Mouse (Mus musculus): ENCODE data around the gene Olfr1361. TPM values are rescaled to one million over a fixed set of nuclear protein-coding genes. Genes with fewer than 3 reads are reported as not detected.
A peak's percentile ranks its signal among the peaks of the same experiment; 100 is the strongest.

The Olfr1361 gene
- total RNA-seq (2022), result not detected

DNA sequence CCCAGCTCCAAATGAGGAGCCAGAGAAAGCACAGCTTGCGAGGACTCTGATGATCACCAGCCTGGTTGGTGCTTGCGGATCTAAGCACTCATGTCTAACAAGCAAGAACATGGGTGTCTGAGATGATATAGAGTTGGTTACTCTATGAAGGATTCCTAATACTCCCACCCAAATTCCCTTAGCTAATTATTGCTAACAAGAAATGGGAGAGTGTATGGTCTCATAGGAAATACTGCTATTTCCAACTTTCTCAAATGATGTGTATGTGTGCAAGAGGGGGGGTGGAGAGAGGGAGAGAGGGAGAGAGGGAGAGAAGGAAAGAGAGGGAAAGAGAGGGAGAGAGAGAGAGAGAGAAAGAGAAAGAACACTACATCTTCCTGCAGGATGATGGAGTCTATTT, at the start of gene Olfr1361:
Gene Olfr1361 (minus strand): TSS at position 101 of the 400 bp plus-strand sequence.
- no peak for DNase-seq (ENCODE audit: low spot score in 2 of 2)

DNA sequence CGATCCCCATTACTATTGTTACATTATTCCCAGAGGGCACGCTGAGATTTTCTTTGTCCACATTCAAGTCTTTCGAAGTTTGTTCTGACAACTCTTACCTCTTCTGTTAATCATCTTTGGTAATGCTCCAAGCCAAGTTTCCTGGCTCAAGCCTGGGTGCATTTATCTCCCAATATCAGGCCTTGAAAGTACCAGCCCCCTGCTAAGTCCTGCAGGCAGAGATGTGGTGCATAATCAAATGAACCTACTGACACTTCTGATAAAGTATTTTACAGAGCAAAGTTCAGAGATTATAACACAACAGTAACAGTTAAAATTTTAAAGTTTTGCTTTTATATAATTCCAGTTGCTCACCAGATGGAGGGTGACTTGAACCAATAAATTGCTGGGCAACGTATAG, 48.5 kb upstream of the Olfr1361 start:
- no peak for DNase-seq (ENCODE audit: low spot score in 2 of 2)

DNA sequence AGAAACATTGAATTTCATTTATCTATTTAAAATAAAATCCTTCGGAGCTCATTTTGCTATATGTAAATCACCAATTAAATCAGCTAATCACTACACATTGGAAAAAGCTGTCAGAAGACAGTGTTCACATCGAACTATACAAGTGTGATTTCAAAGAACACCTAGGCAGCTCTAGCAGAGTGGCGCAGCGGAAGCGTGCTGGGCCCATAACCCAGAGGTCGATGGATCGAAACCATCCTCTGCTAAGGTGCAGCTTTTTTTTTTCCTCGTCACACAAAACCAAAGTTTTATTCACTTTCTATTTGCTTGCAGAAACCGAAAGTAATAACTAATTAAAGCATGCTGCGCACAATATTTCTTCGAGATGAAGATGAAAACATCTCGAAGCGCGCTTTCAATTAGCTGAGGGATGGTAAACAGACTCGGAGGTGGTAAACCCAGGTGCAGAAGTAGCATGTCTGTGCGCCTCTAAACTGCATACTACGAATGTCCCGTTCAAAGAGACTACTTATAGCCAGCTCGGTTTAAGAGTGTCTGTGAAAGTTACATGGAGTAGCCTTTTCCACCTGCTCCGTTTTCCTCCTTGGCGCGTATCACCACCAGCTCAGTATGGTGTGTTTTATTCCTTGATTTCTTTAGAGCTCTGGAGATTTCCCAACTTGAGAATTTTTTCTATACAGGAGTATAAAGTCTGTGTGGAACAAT, 47.8 kb upstream of the Olfr1361 start:
- peak; percentile 46 to 53 for DNase-seq (ENCODE audit: low spot score in 2 of 2)

DNA sequence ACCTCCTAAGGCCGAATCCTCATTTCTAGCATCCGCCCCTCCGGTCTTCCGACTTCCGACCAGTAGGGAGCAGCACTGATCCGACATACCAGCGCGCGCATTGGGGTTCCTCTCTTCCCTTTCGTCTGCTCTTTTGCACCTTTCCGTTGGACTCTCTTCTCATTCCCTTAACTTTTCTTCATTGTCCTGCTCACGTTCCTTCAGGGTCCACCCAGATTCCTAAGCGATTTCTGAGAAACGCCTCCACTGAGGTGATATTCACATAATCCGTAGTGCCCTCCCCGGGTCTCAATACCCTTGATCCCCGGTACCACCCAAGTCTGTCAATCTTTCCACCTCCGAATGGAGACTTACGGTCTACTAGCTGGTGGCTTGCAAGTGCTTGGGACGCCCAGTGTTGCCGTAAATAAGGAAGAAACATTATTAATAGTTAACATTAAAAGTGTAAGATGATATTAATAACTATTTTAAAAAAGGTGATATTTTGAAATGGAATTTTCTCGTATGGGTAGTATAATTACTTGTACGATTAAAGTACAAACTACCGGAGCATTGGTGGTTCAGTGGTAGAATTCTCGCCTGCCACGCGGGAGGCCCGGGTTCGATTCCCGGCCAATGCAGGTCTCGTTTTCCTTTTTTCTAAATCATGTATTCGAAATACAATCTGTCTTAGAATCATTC, 47.0 kb upstream of the Olfr1361 start:
- DNase-seq (ENCODE audit: low spot score in 2 of 2), result peak; percentile 76 to 77

DNA sequence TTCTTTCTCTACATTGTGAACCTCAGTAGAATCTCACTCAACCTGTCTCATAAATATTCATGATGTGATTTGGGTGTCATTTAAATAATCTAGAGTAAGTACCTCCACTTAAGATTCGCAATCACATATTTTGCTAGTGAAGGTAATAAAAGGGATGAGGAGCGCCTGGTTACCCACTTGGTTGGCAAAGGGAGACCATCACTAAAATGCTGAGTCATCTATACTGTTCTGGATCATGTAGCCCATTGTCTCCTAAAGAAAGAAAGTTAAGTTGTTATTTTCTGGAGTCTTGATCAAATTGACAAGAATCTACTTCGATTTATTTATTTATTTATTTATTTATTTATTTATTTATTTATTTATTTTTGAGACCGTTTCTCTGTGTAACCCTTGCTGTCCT, 43.5 kb upstream of the Olfr1361 start:
- DNase-seq (ENCODE audit: low spot score in 2 of 2), result no peak

DNA sequence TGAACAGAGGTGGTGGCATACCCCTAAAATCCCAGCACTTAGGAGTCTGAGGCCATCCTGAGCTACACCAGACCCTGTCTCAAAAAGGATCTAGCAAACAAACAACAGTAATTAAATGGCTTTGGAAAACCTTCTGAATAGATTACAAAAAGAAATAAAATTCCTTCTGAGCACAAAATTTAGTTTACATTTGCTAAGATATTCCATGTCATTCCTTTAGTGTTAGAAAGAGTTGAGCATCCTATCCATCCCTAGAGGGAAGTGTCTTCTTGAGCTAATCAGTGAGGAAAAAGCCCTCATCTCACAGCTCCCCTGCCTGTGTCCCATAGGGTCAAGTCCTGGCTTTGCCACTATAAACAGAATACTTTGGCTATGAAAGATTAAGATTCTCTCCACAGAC, 34.6 kb upstream of the Olfr1361 start, which contains the start of gene Olfr1359:
Gene Olfr1359 (plus strand): TSS at position 301 of the 400 bp plus-strand sequence.
- no peak for DNase-seq (ENCODE audit: low spot score in 2 of 2)

DNA sequence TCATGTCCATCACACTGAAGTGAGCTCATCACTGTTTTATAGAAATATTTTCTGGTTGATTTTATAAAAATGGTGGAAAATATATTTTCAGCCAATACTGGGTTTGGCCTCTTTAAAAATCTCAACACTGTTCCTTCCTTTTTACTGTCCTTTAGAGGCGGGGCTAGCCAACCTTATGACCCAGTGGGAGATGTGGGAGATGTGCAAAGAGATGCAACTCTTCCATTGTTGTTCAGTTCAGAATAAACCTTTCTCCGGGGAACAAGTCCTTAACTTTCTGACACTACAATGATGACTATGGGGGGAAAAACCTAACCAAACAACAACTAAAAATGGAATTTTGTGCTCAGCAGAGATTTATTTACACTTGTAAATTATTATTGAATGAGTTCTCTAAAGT, 14.1 kb upstream of the Olfr1361 start, which contains the start of gene Olfr1360:
Gene Olfr1360 (minus strand): TSS at position 101 of the 400 bp plus-strand sequence.
- DNase-seq (ENCODE audit: low spot score in 2 of 2), result no peak

DNA sequence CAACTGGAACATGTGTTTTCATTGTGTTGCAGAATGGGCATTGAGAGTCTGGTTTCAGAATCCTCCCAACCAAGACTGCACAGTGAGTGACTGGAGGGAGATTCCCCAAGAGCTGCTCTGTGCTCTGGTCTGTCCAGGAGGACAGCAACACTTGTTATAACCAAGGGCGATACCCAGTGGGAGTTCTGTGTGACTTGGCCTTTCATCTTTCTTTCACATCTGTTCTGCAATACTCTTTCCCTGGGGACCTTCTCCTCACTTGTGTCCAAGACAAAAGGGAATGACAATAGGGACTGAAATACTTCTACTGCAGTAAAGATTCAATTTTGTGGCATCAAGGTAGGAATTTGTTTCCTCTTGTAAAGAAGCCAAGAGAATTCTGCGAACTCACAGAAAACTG, 20.8 kb downstream of the Olfr1361 start, which contains the start of gene Olfr11:
Gene Olfr11 (minus strand): TSS at position 101 of the 400 bp plus-strand sequence.
- DNase-seq (ENCODE audit: low spot score in 2 of 2), result no peak

DNA sequence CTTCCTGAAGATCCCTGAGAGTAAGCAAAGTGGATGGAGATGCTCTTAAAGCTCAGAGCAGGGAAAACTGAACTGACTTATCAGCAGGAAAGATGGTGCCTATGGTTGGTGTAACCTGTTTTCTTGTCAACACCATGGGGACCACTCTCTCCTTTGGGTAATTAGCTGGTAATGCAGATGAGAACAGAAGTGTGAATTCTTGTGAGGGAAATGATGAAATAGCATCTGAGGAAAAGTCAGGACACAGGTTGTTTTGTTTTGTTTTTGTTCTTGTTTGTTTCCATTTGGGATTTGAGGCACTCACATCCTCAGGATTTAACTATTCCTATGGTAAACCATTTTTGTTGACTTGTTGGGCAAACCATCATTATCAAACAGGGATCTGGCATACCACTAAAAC, 49.3 kb downstream of the Olfr1361 start, which contains the start of gene Olfr1362:
Gene Olfr1362 (minus strand): TSS at position 101 of the 400 bp plus-strand sequence.
- no peak for DNase-seq (ENCODE audit: low spot score in 2 of 2)

Other genes with a start within 250 kb of the Olfr1361 start
- under 1 TPM in 3 of 4 experiments, not detected in 1; 0.36 to 0.53 (median 0.46) TPM for gene Pgbd1, start 222.3 kb downstream of the Olfr1361 start, total RNA-seq (2022)
- gene Zscan26, start 209.7 kb downstream of the Olfr1361 start, total RNA-seq (2022), result 10 to 100 TPM; 12.9 to 15.9 (median 14.5) TPM
- under 1 TPM in 3 of 4 experiments, not detected in 1; 0.19 to 0.22 (median 0.20) TPM for gene Nkapl, start 194.9 kb downstream of the Olfr1361 start, total RNA-seq (2022)
- 1 to 10 TPM in 1 of 4 experiments, under 1 TPM in 3; 0.27 to 1.1 (median 0.43) TPM for gene Zkscan4, start 184.5 kb downstream of the Olfr1361 start, total RNA-seq (2022)
- gene Gm10065, start 183.9 kb downstream of the Olfr1361 start, total RNA-seq (2022), result not detected
- 10 to 100 TPM; 20.3 to 26.8 (median 22.2) TPM for gene AK157302, start 168.2 kb downstream of the Olfr1361 start, total RNA-seq (2022)
- 100 to 1,000 TPM in 1 of 4 experiments, 10 to 100 TPM in 3; 74.4 to 112 (median 87.3) TPM for gene Gm11273, start 162.0 kb downstream of the Olfr1361 start, total RNA-seq (2022)
- gene Zkscan8, start 132.3 kb downstream of the Olfr1361 start, total RNA-seq (2022), result 1 to 10 TPM; 4.6 to 9.3 (median 7.2) TPM
- gene Olfr1366, start 120.6 kb downstream of the Olfr1361 start, total RNA-seq (2022), result not detected
- not detected for gene Olfr1535, start 103.5 kb downstream of the Olfr1361 start, total RNA-seq (2022)
- not detected for gene Olfr1364, start 81.6 kb downstream of the Olfr1361 start, total RNA-seq (2022)
- not detected for gene Olfr1362, start 49.4 kb downstream of the Olfr1361 start, total RNA-seq (2022)
- gene Olfr11, start 20.9 kb downstream of the Olfr1361 start, total RNA-seq (2022), result not detected
- gene Olfr1360, start 14.0 kb upstream of the Olfr1361 start, total RNA-seq (2022), result not detected
- gene Olfr1359, start 34.7 kb upstream of the Olfr1361 start, total RNA-seq (2022), result not detected
- gene Hist1h2bl, start 52.8 kb upstream of the Olfr1361 start, total RNA-seq (2022), result 1 to 10 TPM in 3 of 4 experiments, under 1 TPM in 1; 0.99 to 6.6 (median 3.4) TPM
- 1 to 10 TPM in 3 of 4 experiments, not detected in 1; 1.8 to 3.3 (median 2.6) TPM for gene Hist1h2ai, start 53.0 kb upstream of the Olfr1361 start, total RNA-seq (2022)
- gene Hist1h3h, start 54.3 kb upstream of the Olfr1361 start, total RNA-seq (2022), result not detected
- not detected for gene Hist1h2bm, start 58.7 kb upstream of the Olfr1361 start, total RNA-seq (2022)
- 1 to 10 TPM in 1 of 4 experiments, under 1 TPM in 2, not detected in 1; 0.67 to 1.6 (median 0.90) TPM for gene Hist1h4j, start 71.7 kb upstream of the Olfr1361 start, total RNA-seq (2022)
- gene Hist1h4k, start 87.1 kb upstream of the Olfr1361 start, total RNA-seq (2022), result 10 to 100 TPM in 1 of 4 experiments, 1 to 10 TPM in 3; 5.0 to 10.8 (median 6.7) TPM
- not detected for gene Hist1h2ak, start 90.4 kb upstream of the Olfr1361 start, total RNA-seq (2022)
- gene Hist1h2bn, start 90.7 kb upstream of the Olfr1361 start, total RNA-seq (2022), result 1 to 10 TPM in 2 of 4 experiments, not detected in 2; 1.5 to 1.8 TPM
- gene Hist1h1b, start 117.2 kb upstream of the Olfr1361 start, total RNA-seq (2022), result 1 to 10 TPM in 1 of 4 experiments, under 1 TPM in 2, not detected in 1; 0.40 to 1.2 (median 0.70) TPM
- gene Hist1h3i, start 120.0 kb upstream of the Olfr1361 start, total RNA-seq (2022), result 10 to 100 TPM in 3 of 4 experiments, 1 to 10 TPM in 1; 9.4 to 19.6 (median 16.7) TPM
- gene Hist1h2an, start 123.8 kb upstream of the Olfr1361 start, total RNA-seq (2022), result not detected
- 1 to 10 TPM in 1 of 4 experiments, under 1 TPM in 1, not detected in 2; 0.73 to 2.1 TPM for gene Hist1h2bp, start 124.1 kb upstream of the Olfr1361 start, total RNA-seq (2022)
- gene Hist1h2bq, start 146.8 kb upstream of the Olfr1361 start, total RNA-seq (2022), result 10 to 100 TPM; 13.3 to 26.7 (median 21.1) TPM
- gene Hist1h2ao, start 147.1 kb upstream of the Olfr1361 start, total RNA-seq (2022), result 1 to 10 TPM in 1 of 4 experiments, not detected in 3; 3.4 TPM
- 10 to 100 TPM; 49.7 to 72.4 (median 56.2) TPM for gene Hist1h4m, start 148.4 kb upstream of the Olfr1361 start, total RNA-seq (2022)
- 10 to 100 TPM in 1 of 4 experiments, 1 to 10 TPM in 1, not detected in 2; 9.2 to 18.0 TPM for gene Hist1h4n, start 168.8 kb upstream of the Olfr1361 start, total RNA-seq (2022)
- 1 to 10 TPM in 2 of 4 experiments, not detected in 2; 1.4 to 2.6 TPM for gene Hist1h2ap, start 170.1 kb upstream of the Olfr1361 start, total RNA-seq (2022)
- gene Hist1h2br, start 170.4 kb upstream of the Olfr1361 start, total RNA-seq (2022), result 10 to 100 TPM; 13.3 to 26.6 (median 21.0) TPM